Mouse (Mus musculus): ENCODE measurements at regions not wholly inside any gene's neighbourhood (a gene's known extent, or its start where the extent isn't known, plus 50 kb on each side); places are given as distances from the start of the nearest gene placed in this dataset.

DNA sequence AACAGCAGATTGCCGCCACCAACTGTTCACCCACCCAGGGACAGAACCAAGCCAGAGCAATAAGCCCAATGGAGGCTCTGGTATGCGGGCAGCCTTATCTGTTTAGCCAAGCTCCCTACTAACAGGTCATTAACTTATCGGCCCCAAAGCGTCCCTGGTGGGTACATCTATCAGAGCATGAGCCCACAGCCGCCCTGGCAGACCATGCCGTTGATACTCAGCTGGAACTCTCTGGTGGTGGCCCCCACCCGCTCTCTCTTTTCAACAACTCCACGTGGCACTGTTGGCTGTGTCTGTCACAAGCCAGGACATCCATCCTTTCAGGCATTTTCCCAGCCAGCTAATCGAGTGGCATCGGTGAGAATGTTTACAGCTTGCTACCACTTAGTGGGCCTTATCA lies 100.8 kb upstream of the Rbm19 start:
- Histone ChIP-seq H3K27me3 (ENCODE audit: control insufficient read depth, insufficient read depth, low read length) (no peaks in the 10 kb centered on the region), H3K4me1 (ENCODE audit: control insufficient read depth, insufficient read depth, low read length) (no peaks in the 10 kb centered on the region), H3K27ac (replicated peaks; ENCODE audit: low read depth, low read length) (no peak overlapping the region), H3K9ac (replicated peaks; ENCODE audit: low read length) (no peak overlapping the region), H3K4me3 (replicated peaks; ENCODE audit: low read depth, low read length) (no peak overlapping the region), H3K36me3 (ENCODE audit: control insufficient read depth, insufficient read depth, low read length) (no peaks in the 10 kb centered on the region), H3K9me3 (ENCODE audit: control insufficient read depth, low read length) (no peaks in the 10 kb centered on the region; the same call in 1 of the 2 replicates), H3K4me2 (ENCODE audit: low read length) (no peak overlapping the region)
- WGBS: 81% methylated on average over 10 of the region's 10 CpGs
- ATAC-seq (ENCODE audit: low FRiP score, low TSS enrichment): no peak
- no peak for DNase-seq

DNA sequence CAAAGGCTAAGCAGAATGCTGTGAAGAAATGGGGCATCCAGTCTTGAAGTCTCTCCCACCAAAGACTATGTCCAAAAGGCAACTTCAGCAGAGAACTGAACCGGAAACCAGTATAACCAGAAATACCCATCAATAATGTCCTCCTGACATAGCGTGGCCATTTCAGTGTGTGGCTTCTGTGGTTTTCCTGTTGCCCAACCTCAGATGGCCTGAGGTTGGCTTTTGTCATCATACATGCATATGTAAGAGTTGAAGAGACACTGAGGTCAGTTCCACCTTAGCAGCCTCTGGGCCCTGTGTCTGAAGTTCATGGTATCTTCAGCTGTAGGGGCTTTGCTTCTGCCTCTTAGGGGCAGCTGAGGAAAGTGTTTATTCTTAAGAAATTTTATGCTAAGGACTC lies 98.1 kb upstream of the Rbm19 start:
- DNase-seq (no peak), ATAC-seq (ENCODE audit: low FRiP score, low TSS enrichment) (no peak)
- Histone ChIP-seq H3K36me3 (ENCODE audit: control insufficient read depth, insufficient read depth, low read length) (no peaks in the 10 kb centered on the region), H3K9ac (replicated peaks; ENCODE audit: low read length) (no peak overlapping the region), H3K27me3 (ENCODE audit: control insufficient read depth, insufficient read depth, low read length) (no peaks in the 10 kb centered on the region), H3K27ac (replicated peaks; ENCODE audit: low read depth, low read length) (no peak overlapping the region), H3K9me3 (ENCODE audit: control insufficient read depth, low read length) (no peaks in the 10 kb centered on the region), H3K4me3 (replicated peaks; ENCODE audit: low read depth, low read length) (no peak overlapping the region), H3K4me1 (ENCODE audit: control insufficient read depth, insufficient read depth, low read length) (no peaks in the 10 kb centered on the region), H3K4me2 (ENCODE audit: low read length) (no peak overlapping the region)
- 94% methylated on average over 2 of the region's 2 CpGs for WGBS

DNA sequence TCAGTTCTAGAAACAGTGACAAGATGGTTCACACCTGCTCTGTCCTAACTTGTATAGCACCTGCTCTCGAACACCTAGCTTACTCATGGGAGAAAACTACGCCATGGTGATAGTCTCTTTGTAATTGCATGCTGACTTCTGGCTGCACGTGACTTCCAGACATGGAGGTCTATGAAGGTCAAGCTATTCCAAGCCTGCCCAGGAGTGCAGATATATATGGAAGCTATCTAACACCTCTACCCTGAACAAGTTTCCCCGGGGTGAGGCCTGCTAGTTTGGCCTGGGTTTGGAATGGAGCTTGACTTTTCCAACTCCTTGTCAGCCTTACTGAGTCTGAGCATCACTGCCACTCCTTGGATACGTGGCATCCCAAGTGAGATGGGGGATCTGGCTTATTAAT lies 95.5 kb upstream of the Rbm19 start:
- Histone ChIP-seq H3K27ac (replicated peaks; ENCODE audit: low read depth, low read length) (no peak overlapping the region), H3K36me3 (ENCODE audit: control insufficient read depth, insufficient read depth, low read length) (no peaks in the 10 kb centered on the region), H3K27me3 (ENCODE audit: control insufficient read depth, insufficient read depth, low read length) (no peaks in the 10 kb centered on the region), H3K9me3 (ENCODE audit: control insufficient read depth, low read length) (no peaks in the 10 kb centered on the region), H3K9ac (replicated peaks; ENCODE audit: low read length) (no peak overlapping the region), H3K4me3 (replicated peaks; ENCODE audit: low read depth, low read length) (no peak overlapping the region), H3K4me1 (ENCODE audit: control insufficient read depth, insufficient read depth, low read length) (peaks cover 9% of the 10 kb centered on the region), H3K4me2 (ENCODE audit: low read length) (no peak overlapping the region)
- no peak for ATAC-seq (ENCODE audit: low FRiP score, low TSS enrichment)
- 87% methylated on average over 5 of the region's 5 CpGs for WGBS
- DNase-seq: no peak

DNA sequence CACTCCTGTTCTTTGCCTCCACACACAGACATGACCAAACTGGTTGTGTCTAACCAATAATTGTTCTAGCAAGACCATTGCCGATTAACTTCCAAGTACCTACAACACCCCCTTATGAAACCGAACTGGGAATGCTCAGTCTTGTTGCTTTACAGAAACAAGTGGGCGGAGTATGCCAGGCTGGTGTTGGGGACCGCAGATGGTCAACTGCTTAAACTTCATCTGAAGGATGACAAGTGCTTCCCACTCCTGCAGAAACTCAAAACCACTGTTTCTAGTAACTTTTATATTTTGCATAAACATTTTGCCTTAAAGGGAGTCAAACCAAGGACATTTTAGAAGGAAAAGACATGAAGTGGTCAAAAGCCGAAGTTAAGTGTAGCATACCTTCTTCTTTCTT lies 94.0 kb upstream of the Rbm19 start:
- DNase-seq (no peak), ATAC-seq (ENCODE audit: low FRiP score, low TSS enrichment) (no peak)
- peaks cover 9% of the 10 kb centered on the region for H3K4me1 ChIP-seq (ENCODE audit: control insufficient read depth, insufficient read depth, low read length)
- H3K27ac ChIP-seq (replicated peaks; ENCODE audit: low read depth, low read length): no peak overlapping the region
- H3K36me3 ChIP-seq (ENCODE audit: control insufficient read depth, insufficient read depth, low read length): no peaks in the 10 kb centered on the region
- H3K9me3 ChIP-seq (ENCODE audit: control insufficient read depth, low read length): no peaks in the 10 kb centered on the region
- 95% methylated on average over 5 of the region's 5 CpGs for WGBS
- H3K4me3 ChIP-seq (replicated peaks; ENCODE audit: low read depth, low read length): no peak overlapping the region
- H3K27me3 ChIP-seq (ENCODE audit: control insufficient read depth, insufficient read depth, low read length): no peaks in the 10 kb centered on the region
- no peak overlapping the region for H3K4me2 ChIP-seq (ENCODE audit: low read length)
- no peak overlapping the region for H3K9ac ChIP-seq (replicated peaks; ENCODE audit: low read length)

DNA sequence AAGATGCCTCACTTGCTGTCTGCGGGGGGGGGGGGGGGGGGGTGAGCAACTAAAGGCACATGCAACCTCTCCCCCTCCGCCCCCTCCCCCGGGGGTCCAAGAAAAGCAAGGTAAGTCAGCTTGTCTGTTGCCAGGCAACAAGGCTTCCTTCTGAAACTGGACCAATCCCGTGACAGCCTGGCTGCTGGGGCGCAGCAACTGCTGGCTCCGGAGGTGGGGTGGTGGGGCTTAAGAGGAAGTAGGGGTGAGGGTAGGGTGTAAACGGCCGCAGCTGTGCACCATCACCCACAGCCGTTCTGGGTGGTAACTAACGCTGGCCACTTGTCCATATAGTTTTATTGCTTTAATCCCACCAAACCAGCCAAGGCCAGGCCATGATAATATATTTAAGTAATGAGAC lies 92.2 kb upstream of the Rbm19 start:
- DNase-seq: peak; percentile 89
- peaks cover 9% of the 10 kb centered on the region for H3K4me1 ChIP-seq (ENCODE audit: control insufficient read depth, insufficient read depth, low read length)
- peak overlapping the region; percentile 46 for H3K4me2 ChIP-seq (ENCODE audit: low read length)
- H3K27ac ChIP-seq (replicated peaks; ENCODE audit: low read depth, low read length): peak overlapping the region; percentile 52
- no peak overlapping the region for H3K9ac ChIP-seq (replicated peaks; ENCODE audit: low read length)
- no peaks in the 10 kb centered on the region for H3K27me3 ChIP-seq (ENCODE audit: control insufficient read depth, insufficient read depth, low read length)
- WGBS: 2% methylated on average over 10 of the region's 10 CpGs
- peak; percentile 69 for ATAC-seq (ENCODE audit: low FRiP score, low TSS enrichment)
- no peaks in the 10 kb centered on the region for H3K36me3 ChIP-seq (ENCODE audit: control insufficient read depth, insufficient read depth, low read length)
- no peak overlapping the region for H3K4me3 ChIP-seq (replicated peaks; ENCODE audit: low read depth, low read length)
- no peaks in the 10 kb centered on the region for H3K9me3 ChIP-seq (ENCODE audit: control insufficient read depth, low read length)

DNA sequence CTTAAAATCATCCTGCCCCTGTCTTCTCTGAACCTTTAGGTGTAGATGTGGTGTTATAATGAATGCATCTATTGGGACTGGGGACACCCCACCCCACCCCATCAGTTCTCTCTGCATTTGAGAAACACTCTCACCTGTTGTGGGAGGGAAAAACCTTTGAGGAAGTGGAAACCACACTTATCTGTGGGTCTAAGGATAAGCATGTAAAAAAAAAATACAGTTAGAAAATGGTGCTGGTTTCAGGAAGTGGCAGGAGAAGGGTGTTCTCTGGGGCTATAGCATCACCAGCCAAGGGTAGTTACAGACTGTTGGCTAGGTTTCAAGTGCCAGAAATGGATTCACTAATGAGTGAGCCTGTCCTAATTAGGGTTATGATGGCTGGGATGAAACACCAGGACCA lies 91.1 kb upstream of the Rbm19 start:
- Histone ChIP-seq H3K4me2 (ENCODE audit: low read length) (no peak overlapping the region), H3K36me3 (ENCODE audit: control insufficient read depth, insufficient read depth, low read length) (no peaks in the 10 kb centered on the region), H3K4me1 (ENCODE audit: control insufficient read depth, insufficient read depth, low read length) (peaks cover 9% of the 10 kb centered on the region), H3K9ac (replicated peaks; ENCODE audit: low read length) (no peak overlapping the region), H3K27me3 (ENCODE audit: control insufficient read depth, insufficient read depth, low read length) (no peaks in the 10 kb centered on the region), H3K27ac (replicated peaks; ENCODE audit: low read depth, low read length) (no peak overlapping the region), H3K4me3 (replicated peaks; ENCODE audit: low read depth, low read length) (no peak overlapping the region), H3K9me3 (ENCODE audit: control insufficient read depth, low read length) (no peaks in the 10 kb centered on the region)
- DNase-seq (no peak), ATAC-seq (ENCODE audit: low FRiP score, low TSS enrichment) (no peak)

DNA sequence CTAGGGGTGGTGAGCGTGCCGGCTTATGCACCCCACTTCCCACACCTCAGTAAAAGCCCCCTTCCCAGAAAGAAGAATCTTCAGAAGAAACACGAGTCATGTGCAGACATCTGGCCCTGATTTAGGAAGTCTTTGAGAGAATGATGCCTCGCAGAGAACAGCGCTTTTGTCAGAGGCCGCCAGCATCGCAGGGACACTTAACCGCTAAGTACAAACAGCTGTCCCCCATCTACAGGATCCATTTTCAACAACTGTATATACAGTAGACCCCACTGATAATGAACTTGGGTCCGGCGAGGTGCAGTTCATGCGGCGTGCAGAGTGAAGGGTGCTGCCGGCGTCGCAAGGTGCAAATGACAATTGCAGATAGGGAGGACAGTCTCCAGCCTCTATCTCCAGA lies 85.4 kb upstream of the Rbm19 start:
- DNase-seq (no peak), ATAC-seq (ENCODE audit: low FRiP score, low TSS enrichment) (no peak)
- Histone ChIP-seq H3K9me3 (ENCODE audit: control insufficient read depth, low read length) (no peaks in the 10 kb centered on the region), H3K36me3 (ENCODE audit: control insufficient read depth, insufficient read depth, low read length) (no peaks in the 10 kb centered on the region), H3K4me2 (ENCODE audit: low read length) (no peak overlapping the region), H3K4me3 (replicated peaks; ENCODE audit: low read depth, low read length) (no peak overlapping the region), H3K9ac (replicated peaks; ENCODE audit: low read length) (no peak overlapping the region), H3K27me3 (ENCODE audit: control insufficient read depth, insufficient read depth, low read length) (no peaks in the 10 kb centered on the region), H3K4me1 (ENCODE audit: control insufficient read depth, insufficient read depth, low read length) (peaks cover 5% of the 10 kb centered on the region; the same call in 1 of the 2 replicates), H3K27ac (replicated peaks; ENCODE audit: low read depth, low read length) (no peak overlapping the region)
- 92% methylated on average over 15 of the region's 15 CpGs for WGBS

DNA sequence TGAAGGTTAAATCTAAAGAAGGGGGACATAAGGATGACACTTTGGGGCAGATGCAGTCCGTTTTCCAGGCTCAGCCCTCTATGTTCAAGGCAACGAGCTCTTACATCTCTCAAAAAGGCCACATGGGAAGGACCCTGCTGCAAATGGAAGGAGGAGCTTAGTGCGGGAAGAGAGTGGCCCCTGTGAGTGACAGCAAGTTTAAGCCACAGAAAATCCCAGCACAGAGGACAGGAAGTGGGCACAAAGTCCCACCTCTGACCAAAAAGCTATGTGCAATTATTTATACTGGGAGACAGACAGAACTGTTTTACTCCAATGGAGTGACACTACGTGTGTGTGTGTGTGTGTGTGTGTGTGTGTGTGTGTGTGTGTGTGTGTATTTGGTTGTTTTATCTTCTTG lies 84.7 kb upstream of the Rbm19 start:
- no peak overlapping the region for H3K9ac ChIP-seq (replicated peaks; ENCODE audit: low read length)
- WGBS: 71% methylated on average over 4 of the region's 4 CpGs
- H3K27ac ChIP-seq (replicated peaks; ENCODE audit: low read depth, low read length): no peak overlapping the region
- no peak overlapping the region for H3K4me2 ChIP-seq (ENCODE audit: low read length)
- no peak overlapping the region for H3K4me3 ChIP-seq (replicated peaks; ENCODE audit: low read depth, low read length)
- no peaks in the 10 kb centered on the region for H3K36me3 ChIP-seq (ENCODE audit: control insufficient read depth, insufficient read depth, low read length)
- DNase-seq: no peak
- H3K4me1 ChIP-seq (ENCODE audit: control insufficient read depth, insufficient read depth, low read length): peaks cover 5% of the 10 kb centered on the region; the same call in 1 of the 2 replicates
- H3K27me3 ChIP-seq (ENCODE audit: control insufficient read depth, insufficient read depth, low read length): no peaks in the 10 kb centered on the region
- ATAC-seq (ENCODE audit: low FRiP score, low TSS enrichment): no peak
- H3K9me3 ChIP-seq (ENCODE audit: control insufficient read depth, low read length): no peaks in the 10 kb centered on the region

DNA sequence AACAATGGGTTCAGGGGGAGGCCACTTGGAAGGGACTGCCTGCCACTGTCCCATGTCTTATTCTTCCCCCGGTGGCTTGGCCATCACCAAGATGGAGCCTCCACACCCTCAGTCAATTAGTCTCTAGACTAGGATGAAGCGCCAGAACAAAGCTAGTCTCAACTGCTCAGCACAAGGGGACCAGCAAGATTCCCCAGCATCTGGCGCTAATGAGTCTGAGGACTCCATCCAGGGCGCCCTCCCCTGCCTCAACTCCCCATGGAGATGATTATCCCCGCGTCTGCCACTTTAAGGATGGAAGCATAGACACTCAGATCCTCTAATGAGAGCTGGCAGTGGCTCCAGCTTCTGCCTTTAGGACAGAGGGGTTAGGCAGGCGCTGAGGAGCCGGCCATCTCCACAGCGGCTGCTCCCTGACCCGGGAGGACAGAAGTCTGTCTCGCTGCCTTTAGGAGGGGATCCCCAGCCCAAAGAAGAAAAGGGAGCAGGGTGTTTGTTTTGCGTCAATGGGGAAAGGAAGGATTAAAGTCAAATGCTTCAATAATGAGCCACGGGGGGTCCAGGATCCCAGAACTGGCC lies 81.7 kb upstream of the Rbm19 start:
- 2% methylated on average over 13 of the region's 13 CpGs for WGBS
- ATAC-seq (ENCODE audit: low FRiP score, low TSS enrichment) (no peak), DNase-seq (peak; percentile 44)
- Histone ChIP-seq H3K36me3 (ENCODE audit: control insufficient read depth, insufficient read depth, low read length) (no peaks in the 10 kb centered on the region), H3K9ac (replicated peaks; ENCODE audit: low read length) (no peak overlapping the region), H3K4me1 (ENCODE audit: control insufficient read depth, insufficient read depth, low read length) (peaks cover 5% of the 10 kb centered on the region; the same call in 1 of the 2 replicates), H3K27ac (replicated peaks; ENCODE audit: low read depth, low read length) (no peak overlapping the region), H3K9me3 (ENCODE audit: control insufficient read depth, low read length) (no peaks in the 10 kb centered on the region), H3K27me3 (ENCODE audit: control insufficient read depth, insufficient read depth, low read length) (no peaks in the 10 kb centered on the region), H3K4me3 (replicated peaks; ENCODE audit: low read depth, low read length) (no peak overlapping the region), H3K4me2 (ENCODE audit: low read length) (no peak overlapping the region)

All from midbrain, embryonic 14.5 days (tissue).